Comparison of ENCODE assay signal across 10 mouse cellular contexts in the genomic region with DNA sequence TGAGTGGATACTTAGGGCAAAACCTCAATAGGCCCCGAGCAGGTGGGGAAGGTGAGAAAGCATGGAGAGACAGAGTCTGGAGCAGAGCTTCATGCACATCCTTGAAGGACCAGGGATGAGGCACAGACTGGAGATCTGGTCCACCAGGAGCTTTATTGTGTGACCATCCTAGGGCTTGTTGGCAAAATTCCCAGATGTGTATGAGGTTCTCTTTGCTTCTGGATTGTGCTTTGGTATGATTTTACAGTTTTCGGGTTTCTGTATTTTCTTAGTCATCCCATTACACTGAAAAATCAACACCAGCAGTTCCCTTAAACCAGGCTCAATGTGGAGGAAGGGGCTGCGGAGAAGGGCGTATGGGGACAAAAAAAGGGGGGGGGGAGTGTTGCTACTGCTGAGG.
A peak's percentile ranks its signal among the peaks of the same experiment; 100 is the strongest.
DNase-seq lines count a peak whose midpoint lies in the region; ATAC-seq lines count a peak whose summit lies in the region.
"Had no signal": no experiment of that assay in that cellular context is flagged by ENCODE, and none has a peak within 500 bp of the region (broad histone marks: within the 10 kb centered on the region; RNA-seq: fewer than 3 reads in every experiment).

No protein-coding gene starts in this region.

- H3K9ac ChIP-seq in heart, embryonic 16.5 days (ENCODE audit: low read length) = no peak overlapping the region
- H3K9ac ChIP-seq in embryonic facial prominence, embryonic 12.5 days = no peak overlapping the region
- H3K9ac ChIP-seq in hindbrain, embryonic 12.5 days = no peak overlapping the region
- 0 out of 2 replicates have a peak overlapping the region, but pooled peaks have one; percentile 9 for H3K9ac ChIP-seq in midbrain, embryonic 14.5 days (replicated peaks; ENCODE audit: low read length)
- H3K9ac ChIP-seq: intestine, embryonic 15.5 days had no signal

- WGBS in heart, embryonic 16.5 days = 46% methylated on average over 4 of the region's 4 CpGs
- WGBS in embryonic facial prominence, embryonic 12.5 days = 33% methylated on average over 4 of the region's 4 CpGs
- 19% methylated on average over 4 of the region's 4 CpGs for WGBS in hindbrain, embryonic 12.5 days
- WGBS in midbrain, embryonic 14.5 days = 18% methylated on average over 4 of the region's 4 CpGs

- H3K36me3 ChIP-seq in heart, embryonic 16.5 days (ENCODE audit: control insufficient read depth, insufficient read depth) = no peaks in the 10 kb centered on the region
- no peaks in the 10 kb centered on the region for H3K36me3 ChIP-seq in embryonic facial prominence, embryonic 12.5 days
- H3K36me3 ChIP-seq in hindbrain, embryonic 12.5 days = no peaks in the 10 kb centered on the region
- no peaks in the 10 kb centered on the region for H3K36me3 ChIP-seq in midbrain, embryonic 14.5 days (ENCODE audit: control insufficient read depth, insufficient read depth, low read length)
- H3K36me3 ChIP-seq: intestine, embryonic 15.5 days had no signal

- peak overlapping the region; percentile 38 for H3K4me2 ChIP-seq in heart, embryonic 16.5 days (ENCODE audit: low read depth, low read length)
- H3K4me2 ChIP-seq in embryonic facial prominence, embryonic 12.5 days (replicated peaks) = peak overlapping the region; percentile 23
- peak overlapping the region; percentile 43 for H3K4me2 ChIP-seq in hindbrain, embryonic 12.5 days (replicated peaks)
- H3K4me2 ChIP-seq in midbrain, embryonic 14.5 days (ENCODE audit: low read length) = peak overlapping the region; percentile 42
- H3K4me2 ChIP-seq: intestine, embryonic 15.5 days had no signal

- no peak for ATAC-seq in heart, embryonic 16.5 days (replicated peaks; ENCODE audit: extremely low read depth, insufficient read depth, low FRiP score)
- peak; percentile 22; the same call in 1 of the 2 replicates for ATAC-seq in embryonic facial prominence, embryonic 12.5 days (ENCODE audit: insufficient number of reproducible peaks, insufficient read depth, low FRiP score, low TSS enrichment)
- ATAC-seq in hindbrain, embryonic 12.5 days (ENCODE audit: low FRiP score) = peak; percentile 27
- ATAC-seq in midbrain, embryonic 14.5 days (ENCODE audit: low FRiP score, low TSS enrichment) = peak; percentile 12; the same call in 1 of the 2 replicates

- no peak overlapping the region for H3K27ac ChIP-seq in heart, embryonic 16.5 days (ENCODE audit: low read length)
- no peak overlapping the region for H3K27ac ChIP-seq in embryonic facial prominence, embryonic 12.5 days
- H3K27ac ChIP-seq in hindbrain, embryonic 12.5 days = peak overlapping the region; percentile 76
- H3K27ac ChIP-seq in midbrain, embryonic 14.5 days (replicated peaks; ENCODE audit: low read depth, low read length) = peak overlapping the region; percentile 85
- H3K27ac ChIP-seq: intestine, embryonic 15.5 days had no signal

- intact Hi-C loops in heart, postnatal 25 days (cut with DNase I) = no loop called here

- H3K4me3 ChIP-seq in heart, embryonic 16.5 days (ENCODE audit: low read length) = no peak overlapping the region
- no peak overlapping the region for H3K4me3 ChIP-seq in embryonic facial prominence, embryonic 12.5 days
- H3K4me3 ChIP-seq in hindbrain, embryonic 12.5 days = no peak overlapping the region
- no peak overlapping the region for H3K4me3 ChIP-seq in midbrain, embryonic 14.5 days (replicated peaks; ENCODE audit: low read depth, low read length)
- H3K4me3 ChIP-seq: intestine, embryonic 15.5 days had no signal

- DNase-seq in heart, postnatal 25 days (ENCODE audit: low spot score) = no peak
- DNase-seq in midbrain, embryonic 14.5 days = no peak
- no peak for DNase-seq in spleen, adult 18-20 months
- DNase-seq in urinary bladder, postnatal 25 days (ENCODE audit: low spot score) = no peak
- no peak for DNase-seq in cerebellum, adult 9-11 months
- DNase-seq: B cell, adult 2 months had no signal

- H3K9me3 ChIP-seq in heart, embryonic 16.5 days (replicated peaks; ENCODE audit: control insufficient read depth, low read length) = no peaks in the 10 kb centered on the region
- no peaks in the 10 kb centered on the region for H3K9me3 ChIP-seq in embryonic facial prominence, embryonic 12.5 days
- H3K9me3 ChIP-seq in hindbrain, embryonic 12.5 days (replicated peaks) = no peaks in the 10 kb centered on the region
- H3K9me3 ChIP-seq in midbrain, embryonic 14.5 days (ENCODE audit: control insufficient read depth, low read length) = no peaks in the 10 kb centered on the region
- H3K9me3 ChIP-seq: intestine, embryonic 15.5 days had no signal

- H3K4me1 ChIP-seq in heart, embryonic 16.5 days (ENCODE audit: control insufficient read depth, insufficient read depth, low read length) = no peaks in the 10 kb centered on the region
- peaks cover 8% of the 10 kb centered on the region; the same call in 1 of the 2 replicates for H3K4me1 ChIP-seq in embryonic facial prominence, embryonic 12.5 days
- H3K4me1 ChIP-seq in hindbrain, embryonic 12.5 days = peaks cover 21% of the 10 kb centered on the region
- H3K4me1 ChIP-seq in midbrain, embryonic 14.5 days (ENCODE audit: control insufficient read depth, insufficient read depth, low read length) = peaks cover 24% of the 10 kb centered on the region
- H3K4me1 ChIP-seq: intestine, embryonic 15.5 days had no signal

- no peaks in the 10 kb centered on the region for H3K27me3 ChIP-seq in heart, embryonic 16.5 days (ENCODE audit: control insufficient read depth, insufficient read depth, low read length)
- no peaks in the 10 kb centered on the region for H3K27me3 ChIP-seq in embryonic facial prominence, embryonic 12.5 days
- H3K27me3 ChIP-seq in hindbrain, embryonic 12.5 days = peaks cover 77% of the 10 kb centered on the region
- H3K27me3 ChIP-seq in midbrain, embryonic 14.5 days (ENCODE audit: control insufficient read depth, insufficient read depth, low read length) = 0 out of 2 replicates have a peak, but pooled peaks cover 2% of the 10 kb centered on the region
- H3K27me3 ChIP-seq: intestine, embryonic 15.5 days had no signal

Comparison
In these comparisons a context has a peak if more than half of its experiments do, and no peak if none do; other contexts are left out.
1. H3K27ac ChIP-seq: peak in hindbrain, embryonic 12.5 days (single experiment) and midbrain, embryonic 14.5 days (single experiment); none in heart, embryonic 16.5 days (single experiment) and embryonic facial prominence, embryonic 12.5 days (single experiment).
2. Peak in every context shown above with its lines, with median percentiles within 50 percentile points of each other: H3K4me2 ChIP-seq.